Mouse (Mus musculus): ENCODE results near the gene Sh3bp5. TPM values are rescaled to one million over a fixed set of nuclear protein-coding genes. Genes with fewer than 3 reads are reported as not detected.
A peak's percentile ranks its signal among the peaks of the same experiment; 100 is the strongest.

Sh3bp5 gene
- polyA plus RNA-seq, 1 experiment from 2014 or later, result 30.1 TPM

GRCm38 (mm10) chr14:31383470-31384050, 52.3 kb downstream of the Sh3bp5 start:
- Histone ChIP-seq H3K4me3 (no peak overlapping the region), H3K4me1 (peaks cover 36% of the 10 kb centered on the region), H3K27ac (no peak overlapping the region), H3K27me3 (ENCODE audit: insufficient read depth, poor library complexity, severe bottlenecking) (peaks cover 7% of the 10 kb centered on the region; the same call in 1 of the 2 replicates), H3K36me3 (peaks cover 29% of the 10 kb centered on the region), H3K9me3 (no peaks in the 10 kb centered on the region; the same call in 1 of the 2 replicates)
- 81% methylated on average over 11 of the region's 11 CpGs for WGBS
- DNase-seq (ENCODE audit: low spot score), result peak; percentile 68

- peaks cover 3% of the 10 kb centered on the region; the same call in 1 of the 2 replicates for H3K27me3 ChIP-seq (ENCODE audit: insufficient read depth, poor library complexity, severe bottlenecking)
- 83% methylated on average over 8 of the region's 8 CpGs for WGBS
- no peak overlapping the region for H3K27ac ChIP-seq
- H3K36me3 ChIP-seq, result peaks cover 39% of the 10 kb centered on the region
- peaks cover 24% of the 10 kb centered on the region for H3K4me1 ChIP-seq
- DNase-seq (ENCODE audit: low spot score), result peak; percentile 73
- no peak overlapping the region for H3K4me3 ChIP-seq
- H3K9me3 ChIP-seq, result no peaks in the 10 kb centered on the region; the same call in 1 of the 2 replicates
Measured at GRCm38 (mm10) chr14:31382276-31382675, 53.6 kb downstream of the Sh3bp5 start.

- H3K36me3 ChIP-seq, result peaks cover 75% of the 10 kb centered on the region
- no peak for DNase-seq (ENCODE audit: low spot score)
- no peaks in the 10 kb centered on the region for H3K27me3 ChIP-seq (ENCODE audit: insufficient read depth, poor library complexity, severe bottlenecking)
- H3K4me1 ChIP-seq, result no peaks in the 10 kb centered on the region
- H3K9me3 ChIP-seq, result no peaks in the 10 kb centered on the region
- WGBS, result 88% methylated on average over 3 of the region's 3 CpGs
- H3K27ac ChIP-seq, result no peak overlapping the region
- H3K4me3 ChIP-seq, result no peak overlapping the region
Measured at GRCm38 (mm10) chr14:31376331-31376730, 59.5 kb downstream of the Sh3bp5 start.

- Histone ChIP-seq H3K4me1 (no peaks in the 10 kb centered on the region), H3K27me3 (ENCODE audit: insufficient read depth, poor library complexity, severe bottlenecking) (no peaks in the 10 kb centered on the region), H3K36me3 (peaks cover 93% of the 10 kb centered on the region), H3K27ac (no peak overlapping the region), H3K9me3 (no peaks in the 10 kb centered on the region), H3K4me3 (no peak overlapping the region)
- WGBS, result 88% methylated on average over 6 of the region's 6 CpGs
- DNase-seq (ENCODE audit: low spot score), result no peak
Measured at GRCm38 (mm10) chr14:31374390-31374789, 61.5 kb downstream of the Sh3bp5 start.

- H3K27me3 ChIP-seq (ENCODE audit: insufficient read depth, poor library complexity, severe bottlenecking), result no peaks in the 10 kb centered on the region
- no peaks in the 10 kb centered on the region for H3K9me3 ChIP-seq
- H3K36me3 ChIP-seq, result peaks cover 86% of the 10 kb centered on the region
- no peaks in the 10 kb centered on the region for H3K4me1 ChIP-seq
- no peak for DNase-seq (ENCODE audit: low spot score)
- no peak overlapping the region for H3K4me3 ChIP-seq
- no peak overlapping the region for H3K27ac ChIP-seq
- WGBS, result 90% methylated on average over 3 of the region's 3 CpGs
Measured at GRCm38 (mm10) chr14:31369377-31369776, 66.5 kb downstream of the Sh3bp5 start.

GRCm38 (mm10) chr14:31367951-31368350, 67.9 kb downstream of the Sh3bp5 start:
- Histone ChIP-seq H3K4me3 (no peak overlapping the region), H3K36me3 (peaks cover 87% of the 10 kb centered on the region), H3K9me3 (no peaks in the 10 kb centered on the region), H3K27me3 (ENCODE audit: insufficient read depth, poor library complexity, severe bottlenecking) (no peaks in the 10 kb centered on the region), H3K4me1 (no peaks in the 10 kb centered on the region), H3K27ac (no peak overlapping the region)
- WGBS, result 88% methylated on average over 7 of the region's 7 CpGs
- DNase-seq (ENCODE audit: low spot score), result no peak

GRCm38 (mm10) chr14:31365350-31365749, 70.5 kb downstream of the Sh3bp5 start:
- H3K27me3 ChIP-seq (ENCODE audit: insufficient read depth, poor library complexity, severe bottlenecking), result no peaks in the 10 kb centered on the region
- H3K4me3 ChIP-seq, result no peak overlapping the region
- H3K4me1 ChIP-seq, result no peaks in the 10 kb centered on the region
- H3K36me3 ChIP-seq, result peaks cover 84% of the 10 kb centered on the region
- no peak overlapping the region for H3K27ac ChIP-seq
- no peak for DNase-seq (ENCODE audit: low spot score)
- H3K9me3 ChIP-seq, result no peaks in the 10 kb centered on the region

GRCm38 (mm10) chr14:31364589-31364988, 71.3 kb downstream of the Sh3bp5 start:
- H3K27ac ChIP-seq, result no peak overlapping the region
- H3K27me3 ChIP-seq (ENCODE audit: insufficient read depth, poor library complexity, severe bottlenecking), result no peaks in the 10 kb centered on the region
- H3K9me3 ChIP-seq, result no peaks in the 10 kb centered on the region
- H3K36me3 ChIP-seq, result peaks cover 84% of the 10 kb centered on the region
- DNase-seq (ENCODE audit: low spot score), result no peak
- no peak overlapping the region for H3K4me3 ChIP-seq
- H3K4me1 ChIP-seq, result no peaks in the 10 kb centered on the region
- 86% methylated on average over 4 of the region's 4 CpGs for WGBS

- H3K4me3 ChIP-seq, result no peak overlapping the region
- H3K27ac ChIP-seq, result no peak overlapping the region
- H3K9me3 ChIP-seq, result no peaks in the 10 kb centered on the region
- H3K27me3 ChIP-seq (ENCODE audit: insufficient read depth, poor library complexity, severe bottlenecking), result no peaks in the 10 kb centered on the region
- WGBS, result 86% methylated on average over 2 of the region's 2 CpGs
- peaks cover 78% of the 10 kb centered on the region for H3K36me3 ChIP-seq
- no peak for DNase-seq (ENCODE audit: low spot score)
- H3K4me1 ChIP-seq, result no peaks in the 10 kb centered on the region
Measured at GRCm38 (mm10) chr14:31362236-31362635, 73.6 kb downstream of the Sh3bp5 start.

- Histone ChIP-seq H3K9me3 (no peaks in the 10 kb centered on the region), H3K27ac (no peak overlapping the region), H3K4me1 (peaks cover 11% of the 10 kb centered on the region; the same call in 1 of the 2 replicates), H3K4me3 (no peak overlapping the region), H3K36me3 (peaks cover 42% of the 10 kb centered on the region), H3K27me3 (ENCODE audit: insufficient read depth, poor library complexity, severe bottlenecking) (no peaks in the 10 kb centered on the region)
- WGBS, result 82% methylated on average over 1 of the region's 1 CpGs
- no peak for DNase-seq (ENCODE audit: low spot score)
Measured at GRCm38 (mm10) chr14:31345367-31345766, 90.5 kb downstream of the Sh3bp5 start.

GRCm38 (mm10) chr14:31343241-31343640, 92.6 kb downstream of the Sh3bp5 start:
- H3K4me1 ChIP-seq, result peaks cover 11% of the 10 kb centered on the region; the same call in 1 of the 2 replicates
- H3K4me3 ChIP-seq, result peak overlapping the region; percentile 31; the same call in 1 of the 2 replicates
- peaks cover 36% of the 10 kb centered on the region for H3K36me3 ChIP-seq
- 52% methylated on average over 8 of the region's 8 CpGs for WGBS
- no peaks in the 10 kb centered on the region for H3K9me3 ChIP-seq
- no peak for DNase-seq (ENCODE audit: low spot score)
- no peaks in the 10 kb centered on the region for H3K27me3 ChIP-seq (ENCODE audit: insufficient read depth, poor library complexity, severe bottlenecking)
- H3K27ac ChIP-seq, result peak overlapping the region; percentile 76

- no peak overlapping the region for H3K27ac ChIP-seq
Measured at GRCm38 (mm10) chr14:31337947-31338346, 97.9 kb downstream of the Sh3bp5 start.

GRCm38 (mm10) chr14:31337406-31337805, 98.5 kb downstream of the Sh3bp5 start:
- peak overlapping the region; percentile 90 for H3K4me3 ChIP-seq
- H3K27me3 ChIP-seq (ENCODE audit: insufficient read depth, poor library complexity, severe bottlenecking), result no peaks in the 10 kb centered on the region
- H3K4me1 ChIP-seq, result 0 out of 2 replicates have a peak, but pooled peaks cover 5% of the 10 kb centered on the region
- peak overlapping the region; percentile 98 for H3K27ac ChIP-seq
- peaks cover 15% of the 10 kb centered on the region for H3K36me3 ChIP-seq
- H3K9me3 ChIP-seq, result no peaks in the 10 kb centered on the region
- DNase-seq (ENCODE audit: low spot score), result no peak
- 39% methylated on average over 7 of the region's 7 CpGs for WGBS

More at GRCm38 (mm10) chr14:31337947-31338346, 97.9 kb downstream of the Sh3bp5 start:
- Histone ChIP-seq H3K4me3 (peak overlapping the region; percentile 90), H3K4me1 (peaks cover 7% of the 10 kb centered on the region; the same call in 1 of the 2 replicates), H3K9me3 (no peaks in the 10 kb centered on the region), H3K27me3 (ENCODE audit: insufficient read depth, poor library complexity, severe bottlenecking) (no peaks in the 10 kb centered on the region), H3K36me3 (peaks cover 15% of the 10 kb centered on the region)
- no peak for DNase-seq (ENCODE audit: low spot score)

Data from heart, embryonic 10.5 days (tissue).